8 mouse cellular contexts compared by ENCODE assay signal in genomic region chr12:87443115-87443699, GRCm38 (mm10). TPM values are rescaled to one million over a fixed set of nuclear protein-coding genes. Genes with fewer than 3 reads are reported as not detected.
DNase-seq lines count a peak whose midpoint lies in the region; ATAC-seq and TF ChIP-seq lines count a peak whose summit lies in the region.

No protein-coding gene starts in this region.

- H3K9me3 ChIP-seq in ES-Bruce4 (replicated peaks; ENCODE audit: control insufficient read depth, insufficient read depth, low read length, poor library complexity, severe bottlenecking): no peaks in the 10 kb centered on the region
- no peaks in the 10 kb centered on the region for H3K9me3 ChIP-seq in forebrain, embryonic 12.5 days
- no peaks in the 10 kb centered on the region for H3K9me3 ChIP-seq in liver, embryonic 13.5 days (replicated peaks)

- peak; percentile 89 for ATAC-seq in forebrain, embryonic 12.5 days (ENCODE audit: low FRiP score)
- peak; percentile 75 for ATAC-seq in liver, embryonic 13.5 days (ENCODE audit: low read depth)

- H3K27ac ChIP-seq in heart, adult 2 months: peak overlapping the region; percentile 73
- H3K27ac ChIP-seq in ES-Bruce4 (ENCODE audit: insufficient read depth, low read length): peak overlapping the region; percentile 41
- H3K27ac ChIP-seq in forebrain, embryonic 12.5 days: peak overlapping the region; percentile 89
- peak overlapping the region; percentile 76 for H3K27ac ChIP-seq in liver, embryonic 13.5 days

- peaks cover 5% of the 10 kb centered on the region for H3K4me1 ChIP-seq in heart, adult 2 months (ENCODE audit: control insufficient read depth, insufficient read depth, low read length)
- no peaks in the 10 kb centered on the region for H3K4me1 ChIP-seq in ES-Bruce4 (ENCODE audit: control insufficient read depth, insufficient read depth, low read length)
- H3K4me1 ChIP-seq in forebrain, embryonic 12.5 days: peaks cover 25% of the 10 kb centered on the region
- H3K4me1 ChIP-seq in liver, embryonic 13.5 days (replicated peaks): peaks cover 37% of the 10 kb centered on the region

- H3K36me3 ChIP-seq in heart, adult 2 months (ENCODE audit: control insufficient read depth, insufficient read depth, low read length): peaks cover 18% of the 10 kb centered on the region
- H3K36me3 ChIP-seq in ES-Bruce4 (ENCODE audit: control insufficient read depth, insufficient read depth, low read length, poor library complexity, severe bottlenecking): peaks cover 58% of the 10 kb centered on the region
- H3K36me3 ChIP-seq in forebrain, embryonic 12.5 days (replicated peaks): peaks cover 46% of the 10 kb centered on the region
- peaks cover 55% of the 10 kb centered on the region for H3K36me3 ChIP-seq in liver, embryonic 13.5 days

- no peaks in the 10 kb centered on the region for H3K27me3 ChIP-seq in heart, adult 2 months (ENCODE audit: control insufficient read depth, insufficient read depth, low read length)
- no peaks in the 10 kb centered on the region for H3K27me3 ChIP-seq in ES-Bruce4 (ENCODE audit: control insufficient read depth, insufficient read depth, low read length, poor library complexity, severe bottlenecking)
- no peaks in the 10 kb centered on the region for H3K27me3 ChIP-seq in forebrain, embryonic 12.5 days
- no peaks in the 10 kb centered on the region for H3K27me3 ChIP-seq in liver, embryonic 13.5 days

- peak overlapping the region; percentile 87 for H3K4me3 ChIP-seq in heart, adult 2 months
- H3K4me3 ChIP-seq in ES-Bruce4 (ENCODE audit: low read depth, low read length): peak overlapping the region; percentile 80
- peak overlapping the region; percentile 96 for H3K4me3 ChIP-seq in forebrain, embryonic 12.5 days (replicated peaks)
- H3K4me3 ChIP-seq in liver, embryonic 13.5 days (replicated peaks): peak overlapping the region; percentile 87

- no peak for TF ChIP-seq POLR2A in heart, adult 2 months (IDR thresholded peaks at IDR 0.05; ENCODE audit: insufficient read depth, low read depth, low read length)
- no peak for TF ChIP-seq POLR2A in ES-Bruce4 (IDR thresholded peaks at IDR 0.05; ENCODE audit: insufficient read depth, low read length)

- WGBS in heart, adult 2 months: under 1% methylated on average over 33 of the region's 33 CpGs
- WGBS in forebrain, embryonic 12.5 days: 0% methylated on average over 33 of the region's 33 CpGs
- under 1% methylated on average over 33 of the region's 33 CpGs for WGBS in liver, embryonic 13.5 days (ENCODE audit: insufficient replicate concordance)

- no peaks in the 10 kb centered on the region; the same call in none of the 2 replicates for H3K79me2 ChIP-seq in heart, adult 2 months (replicated peaks; ENCODE audit: control insufficient read depth, insufficient read depth, low read length)

- intact Hi-C loops in heart, adult 2 months (cut with DNase I): loop anchor here (2.0 kb wide), 1 partner anchor 30 kb away; the partner anchor contains the start of gene Snw1
- intact Hi-C loops in heart, postnatal 10 days (cut with DNase I): no loop called here

- DNase-seq in heart, adult 2 months: no peak
- DNase-seq in heart, postnatal 10 days: no peak
- no peak for DNase-seq in liver, embryonic 13.5 days
- DNase-seq in right cerebral cortex, adult 2 months (ENCODE audit: low spot score in 2 of 2): no peak
- no peak for DNase-seq in cerebellum, adult 11-12 months
- no peak for DNase-seq in thymus, postnatal 36 days

- TF ChIP-seq EP300 in heart, adult 2 months (IDR thresholded peaks at IDR 0.05; ENCODE audit: insufficient read depth, low read depth, low read length): no peak
- TF ChIP-seq EP300 in ES-Bruce4 (IDR thresholded peaks at IDR 0.05; ENCODE audit: insufficient read depth, low read depth, low read length): no peak

- TF ChIP-seq CTCF in heart, adult 2 months (IDR thresholded peaks at IDR 0.05): no peak
- TF ChIP-seq CTCF in ES-Bruce4 (IDR thresholded peaks at IDR 0.05; ENCODE audit: low read depth, low read length): no peak

- H3K9ac ChIP-seq in heart, adult 2 months (ENCODE audit: low read depth, low read length): peak overlapping the region; percentile 92
- peak overlapping the region; percentile 93 for H3K9ac ChIP-seq in ES-Bruce4 (ENCODE audit: low read depth, poor library complexity, severe bottlenecking)
- H3K9ac ChIP-seq in forebrain, embryonic 12.5 days: peak overlapping the region; percentile 89
- peak overlapping the region; percentile 94 for H3K9ac ChIP-seq in liver, embryonic 13.5 days

- peak overlapping the region; percentile 77 for H3K4me2 ChIP-seq in forebrain, embryonic 12.5 days
- H3K4me2 ChIP-seq in liver, embryonic 13.5 days: peak overlapping the region; percentile 82

RNA-seq across cellular contexts. Expression of gene Slirp, which starts 0.5 kb away (rescaled TPM):
- 100 to 1,000 TPM; 169 to 173 TPM for total RNA-seq in heart, adult 2 months (2021)
- polyA plus RNA-seq in heart, adult 2 months (2012; rRNA removed): 32.1 and 49.0 TPM in 2 replicates
- total RNA-seq in heart, postnatal 10 days (2021): 100 to 1,000 TPM; 151 to 152 TPM
- 137 and 150 TPM in 2 replicates for polyA plus RNA-seq in ES-Bruce4 (2011; ENCODE audit: insufficient read depth, insufficient read length, low read depth, missing spikeins)
- 283 and 293 TPM in 2 replicates for polyA plus RNA-seq in forebrain, embryonic 12.5 days (2016; fragmentation: Nextera tagmentation; extraction: Ambion mirVana)
- 228 and 232 TPM in 2 replicates for polyA plus RNA-seq in liver, embryonic 13.5 days (2015; fragmentation: Nextera tagmentation; extraction: Ambion mirVana)

RNA-seq across cellular contexts. Expression of gene Alkbh1, which starts 0.6 kb away (rescaled TPM):
- total RNA-seq in heart, adult 2 months (2021): 10 to 100 TPM in 1 of 2 experiments, 1 to 10 TPM in 1; 9.6 to 11.5 TPM
- 7.6 and 11.9 TPM in 2 replicates for polyA plus RNA-seq in heart, adult 2 months (2012; rRNA removed)
- 10 to 100 TPM; 12.4 to 13.3 TPM for total RNA-seq in heart, postnatal 10 days (2021)
- 62.5 and 64.5 TPM in 2 replicates for polyA plus RNA-seq in ES-Bruce4 (2011; ENCODE audit: insufficient read depth, insufficient read length, low read depth, missing spikeins)
- polyA plus RNA-seq in forebrain, embryonic 12.5 days (2016; fragmentation: Nextera tagmentation; extraction: Ambion mirVana): 48.8 and 55.9 TPM in 2 replicates
- 20.6 and 24.9 TPM in 2 replicates for polyA plus RNA-seq in liver, embryonic 13.5 days (2015; fragmentation: Nextera tagmentation; extraction: Ambion mirVana)

RNA-seq across cellular contexts. Expression of gene Snw1, which starts 28.9 kb away (rescaled TPM):
- total RNA-seq in heart, adult 2 months (2021): 10 to 100 TPM; 42.3 to 46.1 TPM
- polyA plus RNA-seq in heart, adult 2 months (2012; rRNA removed): 8.5 and 15.6 TPM in 2 replicates
- total RNA-seq in heart, postnatal 10 days (2021): 10 to 100 TPM; 47.1 to 53.2 TPM
- polyA plus RNA-seq in ES-Bruce4 (2011; ENCODE audit: insufficient read depth, insufficient read length, low read depth, missing spikeins): 95.4 and 105 TPM in 2 replicates
- 149 and 153 TPM in 2 replicates for polyA plus RNA-seq in forebrain, embryonic 12.5 days (2016; fragmentation: Nextera tagmentation; extraction: Ambion mirVana)
- polyA plus RNA-seq in liver, embryonic 13.5 days (2015; fragmentation: Nextera tagmentation; extraction: Ambion mirVana): 68.7 and 78.4 TPM in 2 replicates

RNA-seq across cellular contexts. Expression of gene Gm5788, which starts 51.3 kb away (rescaled TPM):
- not detected for total RNA-seq in heart, adult 2 months (2021)
- not detected in 2 replicates for polyA plus RNA-seq in heart, adult 2 months (2012; rRNA removed)
- not detected for total RNA-seq in heart, postnatal 10 days (2021)
- polyA plus RNA-seq in ES-Bruce4 (2011; ENCODE audit: insufficient read depth, insufficient read length, low read depth, missing spikeins): not detected in 2 replicates
- not detected in 2 replicates for polyA plus RNA-seq in forebrain, embryonic 12.5 days (2016; fragmentation: Nextera tagmentation; extraction: Ambion mirVana)
- polyA plus RNA-seq in liver, embryonic 13.5 days (2015; fragmentation: Nextera tagmentation; extraction: Ambion mirVana): not detected in 2 replicates

RNA-seq across cellular contexts. Expression of gene Sptlc2, which starts 55.1 kb away (rescaled TPM):
- 10 to 100 TPM; 21.1 to 23.1 TPM for total RNA-seq in heart, adult 2 months (2021)
- 5.0 and 9.8 TPM in 2 replicates for polyA plus RNA-seq in heart, adult 2 months (2012; rRNA removed)
- total RNA-seq in heart, postnatal 10 days (2021): 10 to 100 TPM; 51.9 to 58.9 TPM
- 106 and 107 TPM in 2 replicates for polyA plus RNA-seq in ES-Bruce4 (2011; ENCODE audit: insufficient read depth, insufficient read length, low read depth, missing spikeins)
- polyA plus RNA-seq in forebrain, embryonic 12.5 days (2016; fragmentation: Nextera tagmentation; extraction: Ambion mirVana): 50.8 and 54.2 TPM in 2 replicates
- 30.6 and 36.4 TPM in 2 replicates for polyA plus RNA-seq in liver, embryonic 13.5 days (2015; fragmentation: Nextera tagmentation; extraction: Ambion mirVana)
